Mouse (Mus musculus) myocyte (in vitro differentiated cells): ENCODE measurements around the gene Heatr1.

Experiments used
- CEBPB ChIP-seq: IDR thresholded peaks from 2 replicates; pipeline ENCODE4 v1.6.1; 2011; ENCODE audit warnings: mild to moderate bottlenecking, moderate library complexity; ENCODE audit not compliant: poor library complexity, insufficient read depth, severe bottlenecking
- POLR2A ChIP-seq: IDR thresholded peaks from one replicate; pipeline ENCODE4 v1.6.1; 2011; ENCODE audit warnings: low read depth, mild to moderate bottlenecking, control low read depth, moderate library complexity; ENCODE audit not compliant: insufficient read length

GRCm38 (mm10) chr13:12464844-12465243 lies 70.0 kb downstream of the Heatr1 start, which contains the start of gene Lgals8:
- TF ChIP-seq POLR2A = no peak
- no peak for TF ChIP-seq CEBPB
